Mouse (Mus musculus): Measurements from ENCODE around the gene Klhl22.
A peak's percentile ranks its signal among the peaks of the same experiment; 100 is the strongest.

The Klhl22 gene

GRCm38 (mm10) chr16:17758902-17759301 is 516 bp upstream of the Klhl22 start:
- DNase-seq = no peak

GRCm38 (mm10) chr16:17759813-17760321 is 449 bp downstream of the Klhl22 start:
- peak; percentile 70 for DNase-seq

- peak; percentile 50 for DNase-seq
These were observed 1.2 kb downstream of the Klhl22 start for GRCm38 (mm10) chr16:17760657-17761056.

GRCm38 (mm10) chr16:17761074-17761473 is 1.7 kb downstream of the Klhl22 start:
- peak; percentile 29 for DNase-seq

GRCm38 (mm10) chr16:17764108-17764511 is 4.7 kb downstream of the Klhl22 start:
- no peak for DNase-seq

GRCm38 (mm10) chr16:17768834-17769233 is 9.4 kb downstream of the Klhl22 start:
- DNase-seq = no peak

- no peak for DNase-seq
These were observed 11.9 kb downstream of the Klhl22 start for GRCm38 (mm10) chr16:17771117-17771865.

- DNase-seq = peak; percentile 65
These were observed 17.4 kb downstream of the Klhl22 start for GRCm38 (mm10) chr16:17776828-17777227.

GRCm38 (mm10) chr16:17778223-17778622 is 18.8 kb downstream of the Klhl22 start:
- DNase-seq = peak; percentile 24

GRCm38 (mm10) chr16:17779692-17780091 is 20.3 kb downstream of the Klhl22 start:
- peak; percentile 16 for DNase-seq

GRCm38 (mm10) chr16:17785337-17785736 is 25.9 kb downstream of the Klhl22 start:
- DNase-seq = no peak

GRCm38 (mm10) chr16:17792728-17793127 is 33.3 kb downstream of the Klhl22 start:
- no peak for DNase-seq

GRCm38 (mm10) chr16:17794047-17794446 is 34.6 kb downstream of the Klhl22 start:
- DNase-seq = no peak

- no peak for DNase-seq
These were observed 36.2 kb downstream of the Klhl22 start for GRCm38 (mm10) chr16:17795643-17796042.

GRCm38 (mm10) chr16:17796519-17796918 is 37.1 kb downstream of the Klhl22 start:
- no peak for DNase-seq

GRCm38 (mm10) chr16:17796971-17797811 is 37.8 kb downstream of the Klhl22 start, which contains the start of gene Scarf2:
Scarf2 (plus strand) TSS chr16:17797282.
- peak; percentile 51 for DNase-seq

GRCm38 (mm10) chr16:17797812-17798311 is 38.4 kb downstream of the Klhl22 start:
- DNase-seq = peak; percentile 39

- DNase-seq = peak; percentile 63
These were observed 39.1 kb downstream of the Klhl22 start for GRCm38 (mm10) chr16:17798321-17799180.

GRCm38 (mm10) chr16:17799584-17799983 is 40.2 kb downstream of the Klhl22 start:
- DNase-seq = no peak

GRCm38 (mm10) chr16:17801777-17802455 is 42.5 kb downstream of the Klhl22 start:
- DNase-seq = peak; percentile 10

- no peak for DNase-seq
These were observed 43.0 kb downstream of the Klhl22 start for GRCm38 (mm10) chr16:17802456-17802838.
